Mouse (Mus musculus) right cerebral cortex, postnatal 10 days (tissue): ENCODE data around the gene Mier2.

ENCODE experiments used
- DNase-seq, 2 experiments: peaks; one replicate each; pipeline ENCODE4 v3.0.0; 2021; ENCODE audit warnings: low spot score in 2 of 2

The Mier2 gene

GRCm38 (mm10) chr10:79541522-79541921, 13.5 kb downstream of the Mier2 start:
- peak in 1 of 2 experiments; percentile 22 for DNase-seq

- DNase-seq, result peak in 1 of 2 experiments; percentile 26
Observed at GRCm38 (mm10) chr10:79540746-79541145, 14.3 kb downstream of the Mier2 start.

- peak; percentile 18 to 22 for DNase-seq
Observed at GRCm38 (mm10) chr10:79539701-79540495, 15.1 kb downstream of the Mier2 start.

- peak in 1 of 2 experiments; percentile 23 for DNase-seq
Observed at GRCm38 (mm10) chr10:79538873-79539272, 16.1 kb downstream of the Mier2 start.

- DNase-seq, result peak in 1 of 2 experiments; percentile 40
Observed at GRCm38 (mm10) chr10:79538323-79538722, 16.7 kb downstream of the Mier2 start.

- DNase-seq, result peak in 1 of 2 experiments; percentile 19
Observed at GRCm38 (mm10) chr10:79537781-79538180, 17.2 kb downstream of the Mier2 start.

GRCm38 (mm10) chr10:79537271-79537670, 17.7 kb downstream of the Mier2 start:
- peak in 1 of 2 experiments; percentile 20 for DNase-seq

- peak in 1 of 2 experiments; percentile 20 for DNase-seq
Observed at GRCm38 (mm10) chr10:79536461-79537080, 18.4 kb downstream of the Mier2 start.

GRCm38 (mm10) chr10:79535431-79535830, 19.6 kb downstream of the Mier2 start:
- DNase-seq, result peak in 1 of 2 experiments; percentile 17

GRCm38 (mm10) chr10:79534426-79534825, 20.6 kb downstream of the Mier2 start:
- DNase-seq, result peak; percentile 17 to 19

- DNase-seq, result peak; percentile 42 to 54
Observed at GRCm38 (mm10) chr10:79533126-79533911, 21.7 kb downstream of the Mier2 start, which contains the start of gene Plpp2. Gene Plpp2 (minus strand): TSS chr10:79533796.

- DNase-seq, result peak; percentile 12 to 18
Observed at GRCm38 (mm10) chr10:79532678-79533077, 22.3 kb downstream of the Mier2 start.

GRCm38 (mm10) chr10:79531593-79531992, 23.4 kb downstream of the Mier2 start:
- peak in 1 of 2 experiments; percentile 18 for DNase-seq

GRCm38 (mm10) chr10:79530721-79531120, 24.3 kb downstream of the Mier2 start:
- DNase-seq, result peak in 1 of 2 experiments; percentile 22

- peak in 1 of 2 experiments; percentile 12 for DNase-seq
Observed at GRCm38 (mm10) chr10:79530241-79530640, 24.8 kb downstream of the Mier2 start.

- DNase-seq, result no peak
Observed at GRCm38 (mm10) chr10:79528081-79528480, 26.9 kb downstream of the Mier2 start.

GRCm38 (mm10) chr10:79527453-79527845, 27.6 kb downstream of the Mier2 start:
- no peak for DNase-seq

GRCm38 (mm10) chr10:79526661-79527452, 28.1 kb downstream of the Mier2 start:
- no peak for DNase-seq

- no peak for DNase-seq
Observed at GRCm38 (mm10) chr10:79525456-79526325, 29.3 kb downstream of the Mier2 start.

- no peak for DNase-seq
Observed at GRCm38 (mm10) chr10:79524433-79524832, 30.6 kb downstream of the Mier2 start.
